19 mouse cellular contexts compared by ENCODE assay signal in the genomic region with DNA sequence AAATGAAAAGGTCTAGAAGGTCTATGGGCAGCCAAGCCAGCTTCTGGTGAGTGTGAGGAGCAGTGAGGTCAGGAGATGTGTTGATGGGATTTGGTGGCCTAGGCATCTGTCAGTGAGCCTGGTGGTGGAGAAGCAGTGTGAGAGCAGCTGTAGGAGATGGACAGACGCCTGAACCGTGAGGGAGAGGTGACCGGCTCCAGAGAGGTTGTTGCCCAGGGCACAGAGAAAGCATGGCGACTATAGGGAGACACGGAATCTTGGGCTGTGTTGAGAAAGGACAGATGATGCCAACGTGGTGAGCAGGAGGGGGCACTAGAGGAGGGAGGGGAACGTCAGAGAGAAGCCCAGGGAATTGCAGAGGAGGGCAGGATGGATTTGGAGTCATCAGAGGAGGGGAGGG.
"Had no signal": no experiment of that assay in that cellular context is flagged by ENCODE, and none has a peak within 500 bp of the region (broad histone marks: within the 10 kb centered on the region; RNA-seq: fewer than 3 reads in every experiment).

No protein-coding gene starts in this region.

- H3K27ac ChIP-seq: midbrain, embryonic 10.5 days; midbrain, embryonic 12.5 days; neural tube, embryonic 13.5 days; neural tube, embryonic 15.5 days had no signal

- DNase-seq: lung, adult 18-20 months; lung, embryonic 14.5 days; lung, postnatal 10 days; lung, postnatal 4 days; midbrain, embryonic 14.5 days; retina, postnatal 1 day; right cerebral cortex, adult 18-20 months; right cerebral cortex, postnatal 25 days; right cerebral cortex, postnatal 4 days; spleen, adult 18-20 months; thymus, adult 18-20 months; thymus, postnatal 14 days; thymus, postnatal 36 days had no signal

- H3K4me2 ChIP-seq: lung, embryonic 14.5 days; midbrain, embryonic 12.5 days; neural tube, embryonic 13.5 days; neural tube, embryonic 15.5 days had no signal

- H3K4me1 ChIP-seq: midbrain, embryonic 10.5 days; midbrain, embryonic 12.5 days had no signal

- H3K9ac ChIP-seq: lung, embryonic 14.5 days; midbrain, embryonic 12.5 days; neural tube, embryonic 13.5 days; neural tube, embryonic 15.5 days had no signal

- H3K27me3 ChIP-seq: midbrain, embryonic 12.5 days; neural tube, embryonic 13.5 days; neural tube, embryonic 15.5 days had no signal

- H3K4me3 ChIP-seq: midbrain, embryonic 10.5 days; midbrain, embryonic 12.5 days; myocyte; neural tube, embryonic 13.5 days; neural tube, embryonic 15.5 days had no signal

- H3K9me3 ChIP-seq: midbrain, embryonic 10.5 days; midbrain, embryonic 12.5 days; neural tube, embryonic 13.5 days; neural tube, embryonic 15.5 days had no signal

- H3K36me3 ChIP-seq: neural tube, embryonic 13.5 days; neural tube, embryonic 15.5 days had no signal

- ATAC-seq: midbrain, embryonic 16.5 days had no signal
